Comparison of ENCODE assay signal across 29 mouse cellular contexts in the genomic region with DNA sequence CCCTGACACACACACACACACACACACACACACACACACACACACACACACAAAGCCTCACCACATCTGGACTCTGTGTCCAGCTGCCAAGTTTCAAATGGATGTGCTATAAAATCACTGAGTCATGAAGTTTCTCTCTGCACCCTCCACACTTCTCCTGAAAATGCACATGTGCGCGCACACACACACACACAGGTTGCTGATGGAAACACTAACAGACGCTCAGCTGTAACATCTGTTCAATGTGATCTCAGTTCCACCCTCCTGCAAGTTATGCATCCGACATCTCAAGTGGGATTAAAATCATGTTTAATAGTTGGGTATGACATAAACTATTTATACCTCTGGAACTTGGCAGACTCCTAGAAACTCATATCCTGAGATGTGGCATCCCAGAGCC.
A peak's percentile ranks its signal among the peaks of the same experiment; 100 is the strongest.
DNase-seq lines count a peak whose midpoint lies in the region; ATAC-seq and TF ChIP-seq lines count a peak whose summit lies in the region.
"Had no signal": no experiment of that assay in that cellular context is flagged by ENCODE, and none has a peak within 500 bp of the region (broad histone marks: within the 10 kb centered on the region; RNA-seq: fewer than 3 reads in every experiment).

No protein-coding gene starts in this region.

- H3K27ac ChIP-seq in intestine, embryonic 15.5 days: no peak overlapping the region
- H3K27ac ChIP-seq in intestine, postnatal 0 days (ENCODE audit: low read depth, low read length): no peak overlapping the region
- H3K27ac ChIP-seq in neural tube, embryonic 13.5 days (replicated peaks): no peak overlapping the region
- no peak overlapping the region for H3K27ac ChIP-seq in neural tube, embryonic 14.5 days (ENCODE audit: low read depth, low read length)
- H3K27ac ChIP-seq: embryonic facial prominence, embryonic 13.5 days; forebrain, embryonic 13.5 days; hindbrain, embryonic 13.5 days; liver, embryonic 15.5 days; midbrain, embryonic 10.5 days; midbrain, embryonic 15.5 days; neural tube, embryonic 12.5 days had no signal

- no peaks in the 10 kb centered on the region for H3K36me3 ChIP-seq in intestine, embryonic 15.5 days
- no peaks in the 10 kb centered on the region for H3K36me3 ChIP-seq in intestine, postnatal 0 days (ENCODE audit: control insufficient read depth, insufficient read depth)
- H3K36me3 ChIP-seq in neural tube, embryonic 13.5 days: 0 out of 2 replicates have a peak, but pooled peaks cover 5% of the 10 kb centered on the region
- H3K36me3 ChIP-seq in neural tube, embryonic 14.5 days (ENCODE audit: control insufficient read depth, insufficient read depth, low read length): no peaks in the 10 kb centered on the region
- H3K36me3 ChIP-seq: embryonic facial prominence, embryonic 13.5 days; heart, embryonic 12.5 days; hindbrain, embryonic 13.5 days; liver, embryonic 15.5 days; midbrain, embryonic 10.5 days; neural tube, embryonic 12.5 days had no signal

- H3K4me1 ChIP-seq in intestine, embryonic 15.5 days (replicated peaks): no peaks in the 10 kb centered on the region
- H3K4me1 ChIP-seq in intestine, postnatal 0 days (replicated peaks; ENCODE audit: control insufficient read depth, insufficient read depth, low read length): no peaks in the 10 kb centered on the region
- no peaks in the 10 kb centered on the region for H3K4me1 ChIP-seq in neural tube, embryonic 13.5 days (replicated peaks)
- H3K4me1 ChIP-seq in neural tube, embryonic 14.5 days (ENCODE audit: control insufficient read depth, insufficient read depth, low read length): no peaks in the 10 kb centered on the region
- H3K4me1 ChIP-seq: forebrain, embryonic 13.5 days; liver, embryonic 15.5 days; midbrain, embryonic 10.5 days; midbrain, embryonic 15.5 days; neural tube, embryonic 12.5 days had no signal

- no peak for TF ChIP-seq CTCF in intestine, postnatal 0 days (IDR thresholded peaks at IDR 0.05; ENCODE audit: low read depth)

- H3K9ac ChIP-seq in intestine, embryonic 15.5 days: no peak overlapping the region
- H3K9ac ChIP-seq in intestine, postnatal 0 days (ENCODE audit: low read depth, low read length): no peak overlapping the region
- no peak overlapping the region for H3K9ac ChIP-seq in neural tube, embryonic 13.5 days
- no peak overlapping the region for H3K9ac ChIP-seq in neural tube, embryonic 14.5 days (replicated peaks; ENCODE audit: low read depth, low read length)
- H3K9ac ChIP-seq: embryonic facial prominence, embryonic 13.5 days; forebrain, embryonic 13.5 days; heart, embryonic 12.5 days; hindbrain, embryonic 13.5 days; liver, embryonic 15.5 days; lung, embryonic 14.5 days; midbrain, embryonic 15.5 days; neural tube, embryonic 12.5 days had no signal

- no peak overlapping the region for H3K4me3 ChIP-seq in intestine, embryonic 15.5 days (replicated peaks)
- H3K4me3 ChIP-seq in intestine, postnatal 0 days (ENCODE audit: low read depth, low read length): no peak overlapping the region
- no peak overlapping the region for H3K4me3 ChIP-seq in neural tube, embryonic 13.5 days
- no peak overlapping the region for H3K4me3 ChIP-seq in neural tube, embryonic 14.5 days (ENCODE audit: low read depth, low read length)
- H3K4me3 ChIP-seq: embryonic facial prominence, embryonic 13.5 days; forebrain, embryonic 13.5 days; heart, embryonic 12.5 days; hindbrain, embryonic 13.5 days; liver, embryonic 15.5 days; midbrain, embryonic 10.5 days; midbrain, embryonic 15.5 days; neural tube, embryonic 12.5 days had no signal

- no peaks in the 10 kb centered on the region for H3K9me3 ChIP-seq in intestine, embryonic 15.5 days
- no peaks in the 10 kb centered on the region for H3K9me3 ChIP-seq in intestine, postnatal 0 days (ENCODE audit: control insufficient read depth)
- 0 out of 2 replicates have a peak, but pooled peaks cover 5% of the 10 kb centered on the region for H3K9me3 ChIP-seq in neural tube, embryonic 13.5 days
- H3K9me3 ChIP-seq in neural tube, embryonic 14.5 days (ENCODE audit: control insufficient read depth, low read length): no peaks in the 10 kb centered on the region
- H3K9me3 ChIP-seq: forebrain, embryonic 13.5 days; heart, embryonic 12.5 days; hindbrain, embryonic 13.5 days; liver, embryonic 15.5 days; midbrain, embryonic 10.5 days; midbrain, embryonic 15.5 days; neural tube, embryonic 12.5 days had no signal

- H3K4me2 ChIP-seq in intestine, embryonic 15.5 days (replicated peaks): no peak overlapping the region
- no peak overlapping the region for H3K4me2 ChIP-seq in intestine, postnatal 0 days (replicated peaks; ENCODE audit: low read depth)
- no peak overlapping the region for H3K4me2 ChIP-seq in neural tube, embryonic 13.5 days
- H3K4me2 ChIP-seq in neural tube, embryonic 14.5 days (ENCODE audit: low read depth, low read length): no peak overlapping the region
- H3K4me2 ChIP-seq: embryonic facial prominence, embryonic 13.5 days; forebrain, embryonic 13.5 days; heart, embryonic 12.5 days; hindbrain, embryonic 13.5 days; liver, embryonic 15.5 days; lung, embryonic 14.5 days; midbrain, embryonic 15.5 days; neural tube, embryonic 12.5 days had no signal

- H3K27me3 ChIP-seq in intestine, embryonic 15.5 days (replicated peaks): peaks cover 18% of the 10 kb centered on the region
- H3K27me3 ChIP-seq in intestine, postnatal 0 days (replicated peaks; ENCODE audit: control insufficient read depth, insufficient read depth, low read length): peaks cover 25% of the 10 kb centered on the region
- no peaks in the 10 kb centered on the region for H3K27me3 ChIP-seq in neural tube, embryonic 13.5 days
- H3K27me3 ChIP-seq in neural tube, embryonic 14.5 days (ENCODE audit: control insufficient read depth, insufficient read depth, low read length): no peaks in the 10 kb centered on the region
- H3K27me3 ChIP-seq: embryonic facial prominence, embryonic 13.5 days; forebrain, embryonic 13.5 days; liver, embryonic 15.5 days; midbrain, embryonic 15.5 days; neural tube, embryonic 12.5 days had no signal

- ATAC-seq in intestine, embryonic 15.5 days: 0 out of 2 replicates have a peak, but pooled peaks have one; percentile 17
- no peak for ATAC-seq in intestine, postnatal 0 days
- peak; percentile 15; the same call in 1 of the 2 replicates for ATAC-seq in neural tube, embryonic 13.5 days (ENCODE audit: low read depth)
- ATAC-seq in neural tube, embryonic 14.5 days (ENCODE audit: low read depth): peak; percentile 51; the same call in 1 of the 2 replicates
- ATAC-seq in granulocyte monocyte progenitor cell, adult 5-6 weeks (replicated peaks; ENCODE audit: poor library complexity, severe bottlenecking): no peak
- ATAC-seq: forebrain, embryonic 13.5 days; midbrain, embryonic 15.5 days had no signal

- no peak for DNase-seq in neural tube, embryonic 10.5 days (ENCODE audit: extremely low spot score, low spot score)
- peak; percentile 75 for DNase-seq in NIH3T3 (ENCODE audit: low read depth)
- no peak for DNase-seq in lung, postnatal 10 days
- DNase-seq: adrenal gland, postnatal 25 days; cerebellum, adult 11-12 months; cerebellum, adult 9-11 months; embryo, embryonic 11 days; gastrocnemius, postnatal 14 days; heart, adult 18-20 months; heart, postnatal 4 days; kidney, adult 11 months; kidney, postnatal 14 days; lung, embryonic 14.5 days; retina, postnatal 1 day; right cerebral cortex, postnatal 14 days; thymus, postnatal 14 days had no signal

- whole genome bisulfite sequencing in intestine, embryonic 15.5 days: 56% methylated on average over 4 of the region's 4 CpGs
- 71% methylated on average over 4 of the region's 4 CpGs for WGBS in intestine, postnatal 0 days
- 75% methylated on average over 4 of the region's 4 CpGs for WGBS in neural tube, embryonic 13.5 days
- 74% methylated on average over 4 of the region's 4 CpGs for WGBS in neural tube, embryonic 14.5 days

Comparison
In these comparisons a context has a peak if more than half of its experiments do, and no peak if none do; other contexts are left out.
1. ATAC-seq: peak in intestine, embryonic 15.5 days (single experiment), neural tube, embryonic 13.5 days (single experiment) and neural tube, embryonic 14.5 days (single experiment); none in intestine, postnatal 0 days (single experiment) and granulocyte monocyte progenitor cell, adult 5-6 weeks (single experiment).